Mouse (Mus musculus) urinary bladder, postnatal 4 days (tissue): ENCODE measurements at regions not wholly inside any gene's neighbourhood (a gene's known extent, or its start where the extent isn't known, plus 50 kb on each side); places are given as distances from the start of the nearest gene placed in this dataset.
"Not testable (repeated sequence)": the region's sequence is repeated elsewhere in the genome, so short reads cannot be mapped to it uniquely, and the experiment has no call there.

ENCODE experiments used
- DNase-seq, 2 experiments: peaks; one replicate each; pipeline ENCODE4 v3.0.0; 2021 to 2022; ENCODE audit warnings: low spot score in 2 of 2

DNA sequence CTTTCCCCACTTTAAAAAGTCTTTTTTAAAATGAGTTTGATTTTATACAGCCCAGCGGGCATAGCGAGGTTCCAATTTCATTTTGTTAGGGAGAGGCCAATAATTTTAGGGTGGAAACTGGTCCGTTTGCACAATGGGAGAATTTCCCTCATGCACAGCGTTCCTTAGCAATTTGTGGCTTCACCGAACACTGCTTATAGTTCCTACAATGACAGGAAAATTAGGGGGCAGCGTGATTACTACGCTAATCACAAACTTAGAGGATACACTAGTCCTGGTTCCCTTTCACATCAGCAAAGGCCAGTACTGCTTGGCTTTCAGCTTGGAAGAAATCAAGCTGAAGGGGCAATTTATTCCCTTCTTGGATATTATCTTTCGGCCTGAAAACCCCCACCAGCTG is 745.1 kb upstream of the Gm19410 start:
- DNase-seq: no peak

DNA sequence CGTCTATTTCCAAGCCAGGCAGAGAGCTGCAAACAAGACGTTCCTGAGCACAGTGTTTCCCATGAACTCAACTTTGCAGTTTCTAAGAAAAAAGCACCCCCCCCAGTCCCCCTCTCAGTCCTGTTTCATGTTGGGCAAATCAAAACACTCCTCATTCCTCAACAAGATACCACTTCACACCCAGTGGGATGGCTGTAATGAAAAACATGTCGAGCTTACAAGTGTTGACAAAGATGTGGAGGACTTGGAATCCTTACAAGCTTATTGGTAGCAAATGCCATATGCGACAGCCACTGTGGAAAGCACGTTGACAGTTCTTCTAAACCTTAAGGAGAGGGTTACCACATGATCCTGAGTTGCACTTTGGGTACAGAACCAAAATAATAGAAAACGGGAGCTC is 742.9 kb upstream of the Gm19410 start:
- no peak for DNase-seq

DNA sequence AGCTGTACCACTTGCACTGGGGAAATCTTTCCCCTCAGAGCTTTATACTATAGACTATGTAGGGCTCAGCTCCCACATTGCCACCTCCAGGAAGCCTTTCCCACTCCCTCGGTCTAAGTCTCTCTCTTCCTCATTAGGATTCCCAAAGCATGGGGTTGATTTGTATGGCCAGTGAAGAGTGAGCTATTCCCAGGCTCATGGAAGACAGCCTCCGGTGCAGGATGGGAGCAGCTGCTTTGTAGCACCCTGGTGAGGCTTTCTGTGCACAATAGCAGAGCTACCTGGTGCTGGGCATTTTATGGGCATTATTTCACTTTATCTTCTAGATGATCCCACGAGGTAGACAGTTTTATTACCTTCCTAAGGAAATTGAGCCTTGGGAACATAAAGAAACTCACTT is 717.8 kb upstream of the Gm19410 start:
- no peak for DNase-seq

DNA sequence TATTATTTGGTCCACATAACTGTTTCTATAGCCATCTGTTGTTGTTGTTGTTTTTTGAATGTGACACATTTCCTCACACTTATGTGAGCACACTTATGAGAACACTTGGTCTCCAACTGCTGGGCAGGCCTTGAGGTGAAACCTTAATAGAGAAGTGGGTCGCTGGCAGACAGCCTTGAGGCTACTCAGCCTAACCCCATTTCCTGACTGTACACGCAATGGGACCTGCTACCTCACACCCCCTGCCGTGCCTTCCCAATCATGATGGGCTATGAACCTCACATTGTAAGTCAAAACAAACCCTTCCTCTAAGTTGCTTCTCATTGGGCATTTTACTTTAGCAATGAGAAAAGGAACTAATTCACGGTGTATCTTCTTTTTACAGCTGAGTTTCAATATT is 712.1 kb upstream of the Gm19410 start:
- DNase-seq: no peak

DNA sequence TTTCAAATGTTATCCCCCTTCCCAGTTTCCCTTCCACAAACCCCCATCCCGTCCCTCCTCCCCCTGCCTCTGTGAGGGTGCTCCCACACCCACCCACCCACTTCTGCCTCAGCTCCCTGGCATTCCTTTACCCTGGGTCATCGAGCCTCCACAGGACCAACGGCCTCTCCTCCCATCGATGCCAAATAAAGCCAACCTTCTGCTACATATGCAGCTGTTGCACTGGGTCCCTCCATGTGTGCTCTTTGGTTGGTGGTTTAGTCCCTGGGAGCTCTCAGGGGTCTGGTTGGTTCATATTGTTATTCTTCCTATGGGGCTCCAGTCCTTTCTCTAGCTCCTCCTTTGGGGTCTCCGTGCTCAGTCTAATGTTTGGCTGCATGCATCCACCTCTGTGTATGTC is 704.5 kb upstream of the Gm19410 start:
- DNase-seq: no peak

GRCm38 (mm10) chr8:35068228-35068627 is 697.4 kb upstream of the Gm19410 start:
- DNase-seq: no peak

DNA sequence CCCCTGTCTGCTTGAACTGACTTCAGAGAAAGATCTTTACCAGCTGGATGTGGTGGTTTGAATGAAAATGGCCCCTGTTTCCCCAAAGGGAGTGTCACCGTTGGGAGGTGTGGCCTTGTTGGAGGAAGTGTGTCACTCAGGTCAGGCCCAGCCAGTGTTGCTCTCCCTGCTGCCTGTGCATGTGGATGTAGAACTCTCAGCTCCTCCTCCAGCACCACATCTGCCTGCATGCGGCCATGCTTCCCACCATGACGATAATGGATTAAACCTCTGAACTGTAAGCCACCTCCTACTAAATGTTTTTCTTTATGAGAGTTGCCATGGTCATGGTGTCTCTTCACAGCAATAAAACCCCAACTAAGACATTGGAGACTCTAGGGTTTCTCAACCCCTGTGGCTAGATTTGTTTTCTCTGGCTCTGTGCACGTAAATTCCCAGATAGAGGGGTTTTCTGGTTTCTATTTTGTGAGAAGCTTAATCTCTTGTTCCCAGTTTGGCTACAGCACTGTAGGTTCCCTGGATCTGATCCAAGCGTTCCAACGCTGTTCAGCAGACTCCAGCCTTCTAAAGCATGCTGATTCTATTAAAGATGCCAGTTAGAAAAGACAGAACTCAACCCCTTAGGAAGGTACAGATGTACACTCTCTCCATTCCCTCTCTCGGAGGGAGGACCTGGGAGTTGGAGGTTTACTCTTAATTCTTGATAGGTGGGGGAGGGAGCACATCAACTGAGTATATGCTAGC is 695.2 kb upstream of the Gm19410 start:
- no peak for DNase-seq

GRCm38 (mm10) chr8:35075971-35076370 is 689.6 kb upstream of the Gm19410 start:
- DNase-seq: no peak

GRCm38 (mm10) chr8:35083161-35083560 is 682.4 kb upstream of the Gm19410 start:
- no peak for DNase-seq

- DNase-seq: no peak
Measured at GRCm38 (mm10) chr8:35087070-35087469, 678.5 kb upstream of the Gm19410 start.

GRCm38 (mm10) chr8:35088380-35089244 is 677.0 kb upstream of the Gm19410 start:
- DNase-seq: no peak

DNA sequence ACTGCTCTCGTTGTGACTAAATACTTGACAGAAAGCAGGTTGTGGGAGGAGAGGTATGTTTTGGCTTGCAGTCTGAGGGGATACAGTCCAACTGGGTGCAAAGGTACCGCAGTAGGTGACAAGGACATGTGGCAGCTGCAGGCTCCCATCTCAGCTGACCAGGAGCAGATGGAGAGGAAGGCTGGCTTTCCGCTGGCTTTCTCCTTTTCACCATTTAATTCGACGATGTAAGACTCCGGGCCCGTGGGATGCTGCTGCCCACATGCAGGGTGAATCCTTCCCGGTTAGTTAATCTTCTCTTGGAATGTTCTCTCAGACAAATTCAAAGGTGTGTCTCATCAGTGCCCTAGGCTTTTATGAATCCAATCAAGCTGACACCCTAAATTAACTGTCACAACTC is 676.1 kb upstream of the Gm19410 start:
- DNase-seq: no peak

GRCm38 (mm10) chr8:35101701-35102100 is 663.9 kb upstream of the Gm19410 start:
- no peak for DNase-seq

DNA sequence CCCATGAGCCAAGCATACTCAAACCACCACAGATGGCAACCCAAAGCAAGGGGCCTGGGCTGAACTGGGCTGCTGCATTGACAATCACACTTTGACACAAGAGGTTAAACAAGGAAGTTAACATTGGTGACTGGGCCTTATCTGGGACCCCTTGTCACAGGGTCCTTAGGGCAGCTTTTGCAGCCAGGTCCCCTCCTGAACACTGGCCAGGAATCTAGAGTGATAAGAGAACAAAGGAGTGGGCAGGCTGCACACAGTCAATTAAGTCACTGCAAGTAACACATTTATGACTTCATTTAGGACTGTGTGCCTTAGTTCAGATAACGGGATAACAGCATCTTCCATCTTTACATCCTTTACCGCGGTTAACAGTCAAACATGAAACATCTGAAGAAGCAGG is 663.5 kb upstream of the Gm19410 start:
- DNase-seq: not testable (repeated sequence)

DNA sequence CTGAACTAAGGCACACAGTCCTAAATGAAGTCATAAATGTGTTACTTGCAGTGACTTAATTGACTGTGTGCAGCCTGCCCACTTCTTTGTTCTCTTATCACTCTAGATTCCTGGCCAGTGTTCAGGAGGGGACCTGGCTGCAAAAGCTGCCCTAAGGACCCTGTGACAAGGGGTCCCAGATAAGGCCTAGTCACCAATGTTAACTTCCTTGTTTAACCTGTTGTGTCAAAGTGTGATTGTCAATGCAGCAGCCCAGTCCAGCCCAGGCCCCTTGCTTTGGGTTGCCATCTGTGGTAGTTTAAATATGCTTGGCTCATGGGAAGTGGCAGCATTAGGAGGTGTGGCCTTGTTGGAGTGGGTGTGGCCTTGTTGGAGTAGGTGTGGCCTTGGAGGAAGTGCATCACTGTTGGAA is 661.1 kb upstream of the Gm19410 start:
- not testable (repeated sequence) for DNase-seq

- no peak for DNase-seq
Measured at GRCm38 (mm10) chr8:35109506-35110217, 655.9 kb upstream of the Gm19410 start.

DNA sequence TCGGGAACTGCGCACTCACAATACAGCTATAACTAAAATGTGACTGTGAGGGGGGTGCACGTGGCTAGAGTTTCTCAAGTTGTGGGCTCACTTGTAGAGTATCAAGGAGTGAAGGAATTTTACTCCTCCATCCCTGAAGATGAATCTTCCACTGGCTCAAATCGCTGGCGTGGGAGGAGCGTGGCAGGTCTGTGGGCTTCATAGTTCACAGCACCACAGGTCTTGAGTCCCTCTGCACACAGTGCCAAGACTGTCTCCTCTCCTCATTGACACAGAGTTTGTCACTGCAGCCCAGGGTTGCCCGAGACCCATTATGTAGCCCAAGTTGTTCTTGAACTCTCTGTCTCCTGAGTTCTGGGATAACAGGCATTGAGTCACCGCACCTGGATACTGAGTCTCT is 655.3 kb upstream of the Gm19410 start:
- DNase-seq: no peak

DNA sequence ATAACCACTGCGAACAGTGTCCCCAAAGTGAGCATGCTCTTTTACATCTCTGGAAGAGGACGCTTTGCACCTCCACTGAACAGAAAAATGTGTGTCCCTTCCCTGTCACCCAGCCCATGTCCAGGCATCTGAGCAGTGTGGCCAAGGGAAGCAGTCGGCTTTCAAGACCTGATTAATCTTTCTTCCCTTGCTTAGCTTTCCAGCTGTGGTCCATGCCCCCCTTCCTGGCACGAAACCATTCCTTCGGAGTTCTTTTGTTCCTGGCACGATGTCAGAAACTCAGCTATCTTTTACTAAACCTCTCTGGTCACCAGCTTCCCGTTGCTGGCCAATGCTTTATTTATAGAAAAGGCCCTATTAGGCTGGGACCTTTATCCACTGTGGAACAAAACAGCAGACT is 654.5 kb upstream of the Gm19410 start:
- DNase-seq: no peak

DNA sequence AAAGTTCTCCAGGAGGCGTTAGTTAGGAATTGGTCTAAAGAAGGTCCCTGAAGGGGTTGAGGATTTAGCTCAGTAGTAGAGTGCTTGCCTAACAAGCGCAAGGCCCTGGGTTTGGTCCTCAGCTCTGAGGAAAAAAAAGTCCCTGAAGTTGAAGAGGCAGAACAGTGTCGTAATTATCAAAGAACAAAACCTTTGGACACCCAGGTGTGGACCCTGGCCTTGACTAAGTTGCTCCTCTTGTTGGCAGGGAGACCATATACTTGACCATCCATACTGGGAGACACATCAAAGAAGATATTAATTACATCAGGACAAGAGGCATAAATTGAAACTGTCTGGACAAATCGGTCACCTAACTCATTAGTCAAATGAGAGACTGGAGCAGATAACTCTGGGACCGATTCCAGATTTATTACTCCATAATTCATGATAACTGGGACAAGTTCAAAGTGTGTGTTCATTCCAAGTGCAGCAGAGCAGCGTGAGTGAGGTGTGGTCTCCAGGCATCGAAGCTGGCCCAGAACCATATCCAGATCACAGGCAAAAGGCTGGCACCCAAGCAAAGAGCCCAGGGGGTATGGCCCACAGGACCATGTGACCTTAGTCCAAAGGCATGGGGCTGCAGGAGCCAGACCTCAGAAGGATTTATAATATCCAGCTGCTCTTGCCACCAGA is 652.9 kb upstream of the Gm19410 start:
- DNase-seq: no peak

GRCm38 (mm10) chr8:35114031-35114430 is 651.6 kb upstream of the Gm19410 start:
- no peak for DNase-seq

- DNase-seq: no peak
Measured at GRCm38 (mm10) chr8:35120612-35121011, 645.0 kb upstream of the Gm19410 start.

DNA sequence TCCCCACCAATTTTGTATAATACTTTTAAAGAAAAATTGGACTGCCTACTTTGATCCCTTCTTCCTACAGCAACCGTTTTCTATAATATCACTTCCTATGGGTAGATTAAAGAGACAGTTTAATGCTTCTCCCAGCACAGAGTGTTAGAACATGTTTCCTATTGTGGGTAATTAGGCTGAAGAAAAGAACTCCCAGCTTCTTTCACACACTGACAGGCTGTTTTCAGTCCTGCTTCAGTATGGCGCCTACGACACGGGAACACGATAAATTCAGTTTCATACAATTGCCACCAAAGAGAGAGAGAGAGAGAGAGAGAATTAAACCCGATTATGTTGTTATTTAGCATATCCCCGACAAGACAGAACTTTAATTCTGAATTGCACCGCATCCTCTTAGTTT is 644.5 kb upstream of the Gm19410 start:
- no peak for DNase-seq
